Mouse (Mus musculus) midbrain, embryonic 16.5 days (tissue): ENCODE data around the gene Nup160. TPM values are rescaled to one million over a fixed set of nuclear protein-coding genes. Genes with fewer than 3 reads are reported as not detected.

Experiments used
- ATAC-seq: fragments of 200-750 bp; cut with Nextera tagmentation; 2 replicates; pipeline ENCODE4 v1.8.0; 2017; ENCODE audit warnings: moderate TSS enrichment
- H3K27ac ChIP-seq: fragments of 300-500 bp; sonication (generic); 2 replicates; pipeline ENCODE4 v1.5.1; 2014; ENCODE audit warnings: mild to moderate bottlenecking, low read length, mixed read lengths
- H3K27me3 ChIP-seq: fragments of 300-500 bp; sonication (generic); 2 replicates; pipeline ENCODE4 v1.6.1; 2014; ENCODE audit warnings: low read depth, low read length, mixed read lengths; ENCODE audit not compliant: control insufficient read depth, insufficient read depth
- H3K36me3 ChIP-seq: fragments of 300-500 bp; sonication (generic); 2 replicates; pipeline ENCODE4 v1.6.1; 2014; ENCODE audit warnings: mild to moderate bottlenecking, low read length, moderate library complexity, mixed read lengths; ENCODE audit not compliant: control insufficient read depth, insufficient read depth
- H3K4me1 ChIP-seq: fragments of 300-500 bp; sonication (generic); 2 replicates; pipeline ENCODE4 v1.6.1; 2014; ENCODE audit warnings: mild to moderate bottlenecking, low read length, mixed read lengths; ENCODE audit not compliant: control insufficient read depth, insufficient read depth
- H3K4me2 ChIP-seq: fragments of 300-500 bp; sonication (generic); 2 replicates; pipeline ENCODE4 v1.6.1; 2014; ENCODE audit warnings: mild to moderate bottlenecking, low read length, mixed read lengths
- H3K4me3 ChIP-seq: fragments of 300-500 bp; sonication (generic); 2 replicates; pipeline ENCODE4 v1.5.1; 2014; ENCODE audit warnings: low read depth, mild to moderate bottlenecking, low read length, moderate library complexity, mixed read lengths
- H3K9ac ChIP-seq: fragments of 300-500 bp; sonication (generic); 2 replicates; pipeline ENCODE4 v1.6.1; 2014; ENCODE audit warnings: low read depth, low read length, mixed read lengths
- H3K9me3 ChIP-seq: fragments of 300-500 bp; sonication (generic); replicated peaks from 2 replicates; pipeline ENCODE4 v1.6.1; 2014; ENCODE audit warnings: mild to moderate bottlenecking, low read length, mixed read lengths; ENCODE audit not compliant: control insufficient read depth, poor library complexity, severe bottlenecking
- WGBS: fragments of 180-500 bp; shearing (Covaris S2); extraction: QIAGEN DNeasy Blood & Tissue Kit; methylation state at CpG from one replicate; pipeline ENCODE4 v1.1.7; 2014; 5-methylcytosine and 5-hydroxymethylcytosine counted together
- polyA plus RNA-seq: library from polyadenylated mRNA; unstranded; fragments of >200 nt; fragmentation: Nextera tagmentation; extraction: Ambion mirVana; gene quantifications from 2 replicates; pipeline ENCODE4 v1.2.1, GENCODE M21; 2015

Gene Nup160
- polyA plus RNA-seq, 1 experiment from 2014 or later, result 19.5 TPM

DNA sequence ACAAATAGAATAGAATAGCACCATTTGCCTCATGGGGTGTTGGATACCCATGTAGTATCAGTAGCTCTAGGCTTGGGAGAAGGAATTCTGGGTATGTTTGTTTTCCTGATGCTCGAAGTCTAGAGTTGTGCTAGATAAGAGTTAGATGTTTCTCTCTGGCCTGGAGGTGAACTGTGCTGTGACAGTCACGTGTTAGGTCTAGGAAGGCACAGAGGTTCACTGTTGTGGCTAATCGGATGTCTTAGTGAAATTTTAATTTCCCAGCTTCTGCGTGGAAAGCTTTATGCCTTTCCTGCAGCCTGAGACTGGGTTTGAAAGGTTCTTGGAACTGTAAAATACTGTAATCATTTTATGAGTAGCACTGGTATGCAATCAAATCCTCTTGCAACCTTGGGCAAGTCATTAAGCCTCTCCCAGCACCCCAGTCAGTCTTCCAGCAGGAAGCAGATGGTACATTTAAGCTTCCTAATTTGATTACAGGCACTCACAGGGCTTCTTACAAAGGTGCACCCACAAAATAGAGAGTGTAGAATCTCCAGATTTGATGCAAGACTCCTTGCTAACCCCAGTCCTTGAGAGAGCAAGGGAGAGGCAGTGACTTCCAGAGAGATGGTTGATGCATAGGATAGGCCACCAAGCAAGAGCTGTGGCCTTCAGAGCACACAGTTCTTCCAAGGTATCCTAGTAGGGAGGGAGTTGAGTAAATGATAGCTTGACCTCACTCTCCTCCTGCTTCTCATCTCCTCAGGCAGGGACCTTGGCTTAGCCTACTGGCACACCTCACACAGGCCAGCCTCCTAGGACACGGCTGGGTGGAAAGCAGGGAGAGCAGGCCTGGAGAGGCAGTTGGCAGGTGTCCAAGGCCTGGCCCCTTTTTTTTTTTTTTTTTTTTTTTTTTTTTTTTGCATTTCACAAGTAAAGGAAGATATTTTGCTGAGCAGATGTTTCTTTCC is 37.0 kb upstream of the Nup160 start:
- Histone ChIP-seq H3K4me3 (no peak overlapping the region), H3K9me3 (no peaks in the 10 kb centered on the region), H3K27me3 (no peaks in the 10 kb centered on the region), H3K9ac (no peak overlapping the region), H3K27ac (no peak overlapping the region), H3K4me2 (no peak overlapping the region), H3K36me3 (no peaks in the 10 kb centered on the region), H3K4me1 (no peaks in the 10 kb centered on the region)
- ATAC-seq, result no peak
- 67% methylated on average over 5 of the region's 5 CpGs for WGBS

DNA sequence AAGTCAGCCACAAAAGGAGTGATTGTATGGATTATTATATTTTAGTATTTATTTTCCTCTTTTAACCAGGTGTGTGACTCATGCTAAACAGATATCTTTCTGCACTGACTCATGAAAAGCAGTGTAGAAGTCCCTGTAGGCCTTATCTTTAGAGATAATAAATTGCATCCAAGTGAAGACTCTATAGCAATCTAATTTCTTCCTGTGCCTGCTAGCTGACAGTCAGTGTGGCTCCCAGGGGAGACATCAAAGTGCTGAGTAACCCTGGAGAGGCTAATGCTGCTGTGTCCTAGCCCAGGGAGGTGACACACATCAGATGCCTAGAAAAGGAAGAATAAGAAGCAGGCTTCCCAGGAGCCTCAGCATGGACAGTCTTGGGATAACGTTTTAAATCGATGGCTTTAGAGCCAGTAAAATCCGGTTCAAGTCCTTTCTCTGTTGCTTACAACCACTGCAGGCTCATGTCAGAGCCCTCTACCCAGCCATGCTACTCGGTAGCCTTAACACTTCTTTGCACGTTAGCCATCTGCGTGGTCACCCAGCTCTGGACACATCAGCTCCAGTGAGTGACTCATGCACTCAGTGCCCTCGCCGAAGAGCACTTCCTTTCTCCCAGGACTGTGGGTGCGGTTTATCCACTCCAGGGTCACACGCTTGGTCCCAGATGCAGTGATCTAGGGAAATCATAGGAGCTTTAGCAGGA is 35.9 kb upstream of the Nup160 start:
- Histone ChIP-seq H3K4me1 (no peaks in the 10 kb centered on the region), H3K4me3 (no peak overlapping the region), H3K36me3 (no peaks in the 10 kb centered on the region), H3K9ac (no peak overlapping the region), H3K27me3 (no peaks in the 10 kb centered on the region), H3K4me2 (no peak overlapping the region), H3K9me3 (no peaks in the 10 kb centered on the region), H3K27ac (no peak overlapping the region)
- WGBS, result 73% methylated on average over 10 of the region's 10 CpGs
- peak; percentile 67 for ATAC-seq

DNA sequence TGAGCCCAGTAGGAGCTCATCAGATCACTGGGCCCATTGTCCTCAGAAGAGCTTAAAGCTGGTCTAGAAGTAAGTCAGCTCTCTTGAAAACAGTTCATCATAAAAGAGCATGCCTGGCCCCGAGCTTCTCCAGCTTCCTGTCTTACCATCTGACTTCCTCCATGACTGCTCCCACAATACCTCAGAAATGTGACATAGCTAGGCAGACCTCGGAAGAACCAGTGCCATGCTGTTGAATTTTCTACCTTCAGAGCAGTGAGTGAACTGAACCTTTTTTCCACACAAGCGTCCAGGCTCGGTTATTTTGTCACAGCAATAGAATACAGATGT is 35.3 kb upstream of the Nup160 start:
- Histone ChIP-seq H3K4me2 (no peak overlapping the region), H3K4me1 (no peaks in the 10 kb centered on the region), H3K4me3 (no peak overlapping the region), H3K27ac (no peak overlapping the region), H3K27me3 (no peaks in the 10 kb centered on the region), H3K9ac (no peak overlapping the region), H3K9me3 (no peaks in the 10 kb centered on the region), H3K36me3 (no peaks in the 10 kb centered on the region)
- no peak for ATAC-seq
- 87% methylated on average over 4 of the region's 4 CpGs for WGBS

DNA sequence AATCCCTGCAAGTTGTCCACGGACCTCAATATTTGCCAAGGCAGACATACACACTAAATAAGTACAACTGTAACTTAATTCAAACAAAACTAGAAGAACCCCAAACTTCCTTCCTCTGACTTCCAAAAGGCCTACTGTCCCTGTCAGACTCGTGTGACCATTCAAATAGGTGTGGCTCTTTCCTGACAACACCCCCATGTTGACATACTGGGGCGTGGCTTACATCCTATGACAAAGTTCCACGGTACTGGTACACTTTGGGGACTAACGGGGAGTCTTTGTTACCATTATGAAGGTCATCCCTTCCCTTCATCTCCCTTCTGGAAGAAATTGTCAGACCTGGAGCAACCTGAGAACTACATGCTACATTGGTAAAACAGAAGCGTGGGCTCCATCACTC is 29.9 kb upstream of the Nup160 start:
- Histone ChIP-seq H3K9ac (no peak overlapping the region), H3K36me3 (no peaks in the 10 kb centered on the region), H3K4me3 (no peak overlapping the region), H3K4me1 (no peaks in the 10 kb centered on the region), H3K9me3 (no peaks in the 10 kb centered on the region), H3K4me2 (no peak overlapping the region), H3K27me3 (no peaks in the 10 kb centered on the region), H3K27ac (no peak overlapping the region)
- WGBS, result 77% methylated on average over 6 of the region's 6 CpGs
- no peak for ATAC-seq

DNA sequence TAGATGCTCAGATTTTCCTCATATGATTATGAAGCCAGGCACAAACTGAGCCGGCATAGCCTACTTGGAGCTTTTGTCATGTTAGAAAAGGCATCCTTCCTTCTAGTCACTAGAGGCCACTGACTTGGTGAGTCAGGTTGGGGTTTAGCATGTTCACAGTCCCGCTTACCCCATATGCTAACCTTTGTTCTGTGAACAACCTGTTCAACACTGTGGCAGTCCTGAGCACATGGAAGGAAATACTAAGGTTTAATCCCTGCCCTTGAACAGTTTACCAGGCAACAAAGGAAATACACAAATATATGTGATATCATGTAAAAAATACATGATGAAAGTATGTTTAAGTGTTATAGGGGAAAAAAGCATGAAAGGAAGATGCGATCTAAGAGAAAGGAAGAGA is 27.6 kb upstream of the Nup160 start:
- H3K4me1 ChIP-seq, result no peaks in the 10 kb centered on the region
- H3K36me3 ChIP-seq, result no peaks in the 10 kb centered on the region
- no peaks in the 10 kb centered on the region for H3K27me3 ChIP-seq
- no peaks in the 10 kb centered on the region for H3K9me3 ChIP-seq
- H3K4me3 ChIP-seq, result no peak overlapping the region
- no peak overlapping the region for H3K27ac ChIP-seq
- ATAC-seq, result no peak
- 85% methylated on average over 3 of the region's 3 CpGs for WGBS
- H3K4me2 ChIP-seq, result no peak overlapping the region
- no peak overlapping the region for H3K9ac ChIP-seq

DNA sequence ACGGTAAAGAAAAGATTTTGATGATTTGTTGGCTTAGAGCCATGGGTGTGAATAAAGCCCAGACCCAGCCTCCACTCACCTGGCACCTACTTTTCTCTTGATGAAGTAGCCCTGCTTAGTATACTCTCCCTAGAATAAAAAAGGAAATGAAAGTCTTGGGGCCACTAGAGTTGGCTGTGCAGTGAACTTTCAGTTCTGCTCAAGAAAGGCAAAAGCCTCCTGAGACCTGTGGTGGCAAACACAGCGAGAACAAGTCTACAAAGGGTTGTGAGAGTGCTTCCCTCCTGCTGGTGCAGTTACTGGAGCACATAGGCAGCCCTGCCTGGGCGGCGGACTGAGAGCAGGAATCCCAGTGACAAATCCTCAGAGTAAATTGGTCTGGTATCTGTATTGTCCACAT is 27.1 kb upstream of the Nup160 start:
- Histone ChIP-seq H3K36me3 (no peaks in the 10 kb centered on the region), H3K27ac (no peak overlapping the region), H3K9ac (no peak overlapping the region), H3K4me2 (no peak overlapping the region), H3K4me1 (no peaks in the 10 kb centered on the region), H3K9me3 (no peaks in the 10 kb centered on the region), H3K27me3 (no peaks in the 10 kb centered on the region), H3K4me3 (no peak overlapping the region)
- ATAC-seq, result no peak
- WGBS, result 73% methylated on average over 4 of the region's 4 CpGs

DNA sequence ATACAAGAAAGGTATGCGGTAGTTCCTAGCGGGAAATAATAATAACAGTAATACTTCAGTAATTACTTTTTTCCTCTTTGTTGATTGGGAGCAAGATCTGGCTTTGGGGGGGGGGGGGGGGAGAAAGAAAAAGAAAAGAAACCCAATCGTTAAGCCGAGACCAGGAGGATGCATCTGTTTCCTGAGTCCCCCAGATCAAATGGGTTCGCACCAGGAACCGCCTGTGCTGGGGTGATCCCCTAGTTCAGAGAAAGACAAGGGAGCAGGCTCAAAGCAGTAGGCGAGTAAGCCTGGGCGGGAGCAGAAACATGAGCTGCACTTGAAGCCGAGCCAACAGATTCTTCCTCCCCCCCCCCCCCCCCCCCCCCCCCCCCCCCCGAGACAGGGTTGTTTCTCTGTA is 24.9 kb upstream of the Nup160 start:
- Histone ChIP-seq H3K9me3 (no peaks in the 10 kb centered on the region), H3K27me3 (no peaks in the 10 kb centered on the region), H3K4me3 (no peak overlapping the region), H3K27ac (no peak overlapping the region), H3K36me3 (no peaks in the 10 kb centered on the region), H3K9ac (no peak overlapping the region), H3K4me2 (no peak overlapping the region), H3K4me1 (no peaks in the 10 kb centered on the region)
- WGBS, result 83% methylated on average over 9 of the region's 10 CpGs
- no peak for ATAC-seq

DNA sequence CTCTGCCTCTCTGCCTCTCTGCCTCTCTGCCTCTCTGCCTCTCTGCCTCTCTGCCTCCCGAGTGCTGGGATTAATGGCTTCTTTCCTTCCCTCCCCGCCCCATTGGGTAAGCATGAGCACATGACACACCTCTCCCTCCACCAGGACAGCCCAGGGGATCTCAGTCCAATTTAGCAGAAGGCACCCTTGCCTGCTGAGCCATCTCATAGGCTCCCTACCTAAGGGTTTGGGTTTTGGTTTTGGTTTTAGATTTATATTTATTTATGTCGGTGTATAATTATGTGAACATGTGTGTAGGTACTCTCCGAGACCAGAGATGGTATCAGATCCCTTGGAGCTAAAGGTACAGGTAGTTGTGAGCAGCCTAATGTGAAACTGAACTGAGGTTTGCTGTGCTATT is 24.0 kb upstream of the Nup160 start:
- no peak overlapping the region for H3K4me3 ChIP-seq
- no peak overlapping the region for H3K9ac ChIP-seq
- ATAC-seq, result no peak
- no peaks in the 10 kb centered on the region for H3K36me3 ChIP-seq
- no peaks in the 10 kb centered on the region for H3K9me3 ChIP-seq
- WGBS, result 70% methylated on average over 4 of the region's 4 CpGs
- H3K27me3 ChIP-seq, result no peaks in the 10 kb centered on the region
- no peaks in the 10 kb centered on the region for H3K4me1 ChIP-seq
- H3K27ac ChIP-seq, result no peak overlapping the region
- no peak overlapping the region for H3K4me2 ChIP-seq

DNA sequence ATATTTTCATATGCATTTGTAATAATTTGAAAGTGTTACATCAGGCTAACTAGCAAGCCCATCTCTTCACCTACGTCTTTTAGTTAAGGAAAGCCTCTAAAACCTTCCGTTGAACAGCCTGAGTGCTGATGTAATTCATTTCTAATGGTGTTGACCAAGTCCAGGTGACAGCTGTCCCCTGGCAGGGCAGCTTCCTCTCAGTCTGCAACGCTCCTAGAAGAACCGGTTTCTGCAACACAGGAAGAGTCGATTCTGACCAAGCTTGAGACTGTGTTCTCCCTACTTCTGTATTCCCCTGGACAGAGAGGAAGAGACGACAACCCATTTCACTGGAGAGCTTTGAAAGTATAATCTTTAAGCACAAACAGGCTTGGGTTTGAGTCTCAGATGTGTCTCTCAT is 21.6 kb upstream of the Nup160 start:
- no peaks in the 10 kb centered on the region for H3K36me3 ChIP-seq
- 92% methylated on average over 6 of the region's 6 CpGs for WGBS
- no peak overlapping the region for H3K4me3 ChIP-seq
- no peak for ATAC-seq
- no peaks in the 10 kb centered on the region for H3K9me3 ChIP-seq
- no peak overlapping the region for H3K27ac ChIP-seq
- H3K4me1 ChIP-seq, result no peaks in the 10 kb centered on the region
- no peak overlapping the region for H3K4me2 ChIP-seq
- H3K27me3 ChIP-seq, result no peaks in the 10 kb centered on the region
- no peak overlapping the region for H3K9ac ChIP-seq
